Mouse (Mus musculus): ENCODE results near the gene Zbtb40.

DNA sequence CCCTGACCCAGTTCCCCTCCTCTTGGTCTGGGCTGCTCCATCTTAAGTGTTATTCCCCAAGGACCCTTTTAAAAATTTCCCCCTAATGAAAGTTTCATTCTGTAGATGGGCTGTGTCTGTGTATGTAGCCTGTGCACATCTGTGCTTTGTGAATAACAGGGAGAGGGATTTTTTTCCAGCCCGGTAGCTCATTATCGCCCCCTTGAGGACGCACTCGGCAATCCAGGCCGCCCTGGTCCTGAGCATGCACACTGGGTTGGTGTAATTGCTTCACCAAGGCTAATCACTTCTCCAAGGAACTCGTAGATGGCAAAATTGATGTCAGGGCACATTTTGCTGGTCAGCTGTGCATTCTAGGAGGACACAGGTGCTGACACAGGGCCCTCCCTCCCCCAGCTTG is 77.7 kb downstream of the Zbtb40 start:
- TF ChIP-seq CTCF (IDR thresholded peaks at IDR 0.05; ENCODE audit: low read depth, low read length) (peak; percentile 86), POLR2A (IDR thresholded peaks at IDR 0.05; ENCODE audit: borderline replicate concordance, low read depth, low read length) (no peak)

All from bone marrow macrophage, adult 2 months (primary cell).